Mouse (Mus musculus): ENCODE measurements around the gene Srrm4. TPM values are rescaled to one million over a fixed set of nuclear protein-coding genes. Genes with fewer than 3 reads are reported as not detected.

Gene Srrm4
- total and polyA plus RNA-seq, 2 experiments from 2014 or later: 0.93 to 1.1 TPM

DNA sequence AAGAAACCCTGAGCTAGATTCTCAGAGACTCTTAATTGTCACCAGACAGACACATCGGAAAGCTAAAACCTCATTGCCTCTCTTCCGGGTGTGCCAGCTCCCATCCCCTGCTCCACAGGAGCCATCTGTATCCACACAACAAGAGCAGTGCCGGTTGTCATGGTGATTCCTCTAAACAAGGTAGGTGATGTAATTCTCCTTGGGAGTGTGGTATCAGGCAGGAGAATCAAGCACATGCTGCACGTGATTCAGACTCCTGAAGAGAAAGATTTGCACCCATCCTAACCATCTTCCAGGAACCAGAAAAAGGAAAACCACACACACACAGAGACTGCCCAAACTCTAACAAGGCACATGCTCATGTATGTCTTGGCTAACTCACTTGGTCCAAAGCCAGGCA, 65.3 kb downstream of the Srrm4 start:
- H3K27ac ChIP-seq (ENCODE audit: low read depth): no peak overlapping the region
- no peaks in the 10 kb centered on the region for H3K27me3 ChIP-seq (ENCODE audit: control insufficient read depth, insufficient read depth, low read length)
- H3K4me1 ChIP-seq (ENCODE audit: control insufficient read depth, insufficient read depth): no peaks in the 10 kb centered on the region
- no peak overlapping the region for H3K9ac ChIP-seq (replicated peaks; ENCODE audit: low read depth, low read length)
- H3K4me3 ChIP-seq (ENCODE audit: low read depth, low read length): no peak overlapping the region
- DNase-seq (ENCODE audit: low spot score) (no peak), ATAC-seq (ENCODE audit: insufficient read depth, low read depth) (no peak)
- H3K9me3 ChIP-seq (replicated peaks; ENCODE audit: control insufficient read depth, low read length): no peaks in the 10 kb centered on the region
- TF ChIP-seq EP300 (IDR thresholded peaks at IDR 0.05; ENCODE audit: low read depth) (no peak), CTCF (IDR thresholded peaks at IDR 0.05; ENCODE audit: low read depth) (no peak)
- 61% methylated on average over 4 of the region's 4 CpGs for WGBS
- no peaks in the 10 kb centered on the region for H3K36me3 ChIP-seq (replicated peaks; ENCODE audit: control insufficient read depth, insufficient read depth, low read length)
- H3K4me2 ChIP-seq (ENCODE audit: low read depth, low read length): no peak overlapping the region

DNA sequence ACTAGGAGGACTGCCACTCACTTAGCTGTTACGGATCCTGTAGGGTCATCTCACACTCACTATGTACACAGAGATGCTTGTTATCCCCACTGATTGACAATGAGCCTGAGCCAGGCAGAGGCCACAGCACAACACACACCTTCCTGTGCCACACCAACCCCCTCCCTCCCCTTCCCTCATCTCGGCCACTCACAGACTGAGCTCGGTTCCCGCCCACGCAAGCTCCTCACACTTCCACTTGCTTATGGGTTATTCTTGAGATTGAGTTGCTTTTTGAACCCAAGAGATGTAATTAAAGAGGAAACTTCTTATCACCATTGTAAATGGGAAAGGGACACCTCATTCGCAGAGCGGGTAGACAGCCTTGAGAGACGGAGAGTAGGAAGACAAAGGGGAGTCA, 66.3 kb downstream of the Srrm4 start:
- Histone ChIP-seq H3K4me1 (ENCODE audit: control insufficient read depth, insufficient read depth) (no peaks in the 10 kb centered on the region), H3K27me3 (ENCODE audit: control insufficient read depth, insufficient read depth, low read length) (no peaks in the 10 kb centered on the region), H3K36me3 (replicated peaks; ENCODE audit: control insufficient read depth, insufficient read depth, low read length) (no peaks in the 10 kb centered on the region), H3K4me3 (ENCODE audit: low read depth, low read length) (no peak overlapping the region), H3K9ac (replicated peaks; ENCODE audit: low read depth, low read length) (no peak overlapping the region), H3K27ac (ENCODE audit: low read depth) (no peak overlapping the region), H3K9me3 (replicated peaks; ENCODE audit: control insufficient read depth, low read length) (no peaks in the 10 kb centered on the region), H3K4me2 (ENCODE audit: low read depth, low read length) (no peak overlapping the region)
- ATAC-seq (ENCODE audit: insufficient read depth, low read depth): no peak
- DNase-seq (ENCODE audit: low spot score): no peak
- 76% methylated on average over 8 of the region's 8 CpGs for WGBS
- no peak for TF ChIP-seq CTCF (IDR thresholded peaks at IDR 0.05; ENCODE audit: low read depth)
- TF ChIP-seq EP300 (IDR thresholded peaks at IDR 0.05; ENCODE audit: low read depth): no peak

DNA sequence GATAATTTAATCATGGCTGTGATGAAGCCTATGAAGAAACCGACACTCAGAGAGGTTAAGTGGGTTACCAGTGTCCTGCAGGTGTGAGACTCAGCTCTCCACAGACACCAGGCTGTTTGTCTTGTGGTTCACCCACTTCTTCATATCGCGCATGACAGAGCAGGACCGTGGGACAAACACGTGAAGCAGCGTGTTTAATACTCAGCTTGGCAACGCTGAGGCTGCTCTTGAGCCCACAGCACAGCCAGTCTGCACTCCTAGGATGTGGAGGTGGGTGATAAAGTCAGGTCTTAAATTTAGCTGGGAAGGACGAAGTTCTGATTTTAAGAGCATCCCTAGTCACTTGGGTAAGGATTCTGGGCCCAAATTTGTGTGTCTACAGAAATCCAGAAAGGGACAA, 68.1 kb downstream of the Srrm4 start:
- TF ChIP-seq EP300 (IDR thresholded peaks at IDR 0.05; ENCODE audit: low read depth): no peak
- TF ChIP-seq CTCF (IDR thresholded peaks at IDR 0.05; ENCODE audit: low read depth): no peak
- ATAC-seq (ENCODE audit: insufficient read depth, low read depth) (no peak), DNase-seq (ENCODE audit: low spot score) (no peak)
- Histone ChIP-seq H3K36me3 (replicated peaks; ENCODE audit: control insufficient read depth, insufficient read depth, low read length) (no peaks in the 10 kb centered on the region), H3K4me3 (ENCODE audit: low read depth, low read length) (no peak overlapping the region), H3K27me3 (ENCODE audit: control insufficient read depth, insufficient read depth, low read length) (no peaks in the 10 kb centered on the region), H3K4me2 (ENCODE audit: low read depth, low read length) (no peak overlapping the region), H3K9ac (replicated peaks; ENCODE audit: low read depth, low read length) (no peak overlapping the region), H3K27ac (ENCODE audit: low read depth) (no peak overlapping the region), H3K4me1 (ENCODE audit: control insufficient read depth, insufficient read depth) (no peaks in the 10 kb centered on the region), H3K9me3 (replicated peaks; ENCODE audit: control insufficient read depth, low read length) (no peaks in the 10 kb centered on the region)
- 71% methylated on average over 8 of the region's 8 CpGs for WGBS

DNA sequence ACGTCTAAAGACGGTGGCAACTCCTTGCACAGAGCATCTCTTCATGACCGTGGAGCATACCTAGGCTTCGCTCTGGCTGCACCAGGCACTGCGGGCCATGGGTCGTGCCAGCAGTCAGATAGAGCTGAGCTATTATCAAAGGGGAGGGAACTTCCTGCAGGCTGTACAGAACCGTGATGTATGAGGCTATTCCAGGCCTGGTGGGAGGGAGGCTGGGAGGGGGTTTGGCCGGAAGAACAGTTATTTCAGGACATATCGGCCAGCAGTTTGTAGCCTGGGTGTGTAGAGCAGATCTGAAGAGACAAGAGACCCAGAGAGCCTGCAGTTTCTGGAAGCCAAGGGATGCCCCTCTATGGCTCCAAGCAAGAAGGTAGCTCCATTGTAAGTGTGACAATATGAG, 68.5 kb downstream of the Srrm4 start:
- Histone ChIP-seq H3K9ac (replicated peaks; ENCODE audit: low read depth, low read length) (no peak overlapping the region), H3K36me3 (replicated peaks; ENCODE audit: control insufficient read depth, insufficient read depth, low read length) (no peaks in the 10 kb centered on the region), H3K4me2 (ENCODE audit: low read depth, low read length) (no peak overlapping the region), H3K4me3 (ENCODE audit: low read depth, low read length) (no peak overlapping the region), H3K4me1 (ENCODE audit: control insufficient read depth, insufficient read depth) (no peaks in the 10 kb centered on the region), H3K27me3 (ENCODE audit: control insufficient read depth, insufficient read depth, low read length) (no peaks in the 10 kb centered on the region), H3K27ac (ENCODE audit: low read depth) (no peak overlapping the region), H3K9me3 (replicated peaks; ENCODE audit: control insufficient read depth, low read length) (no peaks in the 10 kb centered on the region)
- ATAC-seq (ENCODE audit: insufficient read depth, low read depth) (no peak), DNase-seq (ENCODE audit: low spot score) (no peak)
- 30% methylated on average over 9 of the region's 9 CpGs for WGBS
- no peak for TF ChIP-seq EP300 (IDR thresholded peaks at IDR 0.05; ENCODE audit: low read depth)
- TF ChIP-seq CTCF (IDR thresholded peaks at IDR 0.05; ENCODE audit: low read depth): no peak

DNA sequence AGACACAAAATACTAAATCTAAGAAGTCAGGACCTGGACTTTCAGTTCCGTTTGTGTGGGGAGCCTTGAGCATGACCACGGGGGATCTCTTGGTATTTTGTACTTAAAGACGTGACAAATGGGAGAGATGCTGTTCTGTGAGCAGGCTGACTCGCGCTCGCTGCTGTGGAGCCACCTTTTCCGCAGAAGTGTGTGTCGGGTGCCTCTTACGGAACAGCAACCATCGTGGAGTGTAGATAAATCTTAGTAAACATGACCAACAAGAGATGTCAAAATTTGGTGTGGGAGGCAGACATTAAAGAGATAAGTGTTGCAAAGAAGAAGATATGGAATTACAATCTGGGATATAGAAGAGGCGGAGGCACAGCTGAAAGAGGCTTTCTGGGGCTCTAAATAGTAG, 69.3 kb downstream of the Srrm4 start:
- Histone ChIP-seq H3K4me1 (ENCODE audit: control insufficient read depth, insufficient read depth) (no peaks in the 10 kb centered on the region), H3K9ac (replicated peaks; ENCODE audit: low read depth, low read length) (no peak overlapping the region), H3K36me3 (replicated peaks; ENCODE audit: control insufficient read depth, insufficient read depth, low read length) (no peaks in the 10 kb centered on the region), H3K4me3 (ENCODE audit: low read depth, low read length) (no peak overlapping the region), H3K4me2 (ENCODE audit: low read depth, low read length) (no peak overlapping the region), H3K27me3 (ENCODE audit: control insufficient read depth, insufficient read depth, low read length) (no peaks in the 10 kb centered on the region), H3K9me3 (replicated peaks; ENCODE audit: control insufficient read depth, low read length) (no peaks in the 10 kb centered on the region), H3K27ac (ENCODE audit: low read depth) (no peak overlapping the region)
- DNase-seq (ENCODE audit: low spot score): no peak
- no peak for ATAC-seq (ENCODE audit: insufficient read depth, low read depth)
- 64% methylated on average over 11 of the region's 11 CpGs for WGBS
- TF ChIP-seq CTCF (IDR thresholded peaks at IDR 0.05; ENCODE audit: low read depth) (no peak), EP300 (IDR thresholded peaks at IDR 0.05; ENCODE audit: low read depth) (no peak)

DNA sequence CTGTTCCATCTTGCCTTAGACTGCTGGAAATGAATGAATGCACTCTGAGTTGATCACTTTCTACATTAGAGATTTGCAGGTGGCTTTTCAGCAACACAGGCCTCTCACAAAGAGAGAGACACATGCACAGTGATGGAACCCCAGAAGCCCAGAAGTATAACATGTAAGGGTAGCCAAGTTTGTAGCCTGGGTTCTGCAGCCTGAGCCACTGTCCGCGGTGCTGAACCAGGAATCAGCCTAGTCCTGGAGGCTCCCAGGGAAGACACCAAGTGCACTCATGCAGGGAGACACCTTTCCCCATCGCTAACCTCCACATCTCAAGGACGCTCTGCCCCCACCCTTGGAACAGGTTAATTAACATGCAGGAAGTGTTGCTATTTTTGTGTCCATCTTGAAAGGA, 73.6 kb downstream of the Srrm4 start:
- H3K4me1 ChIP-seq (ENCODE audit: control insufficient read depth, insufficient read depth): no peaks in the 10 kb centered on the region
- no peak overlapping the region for H3K9ac ChIP-seq (replicated peaks; ENCODE audit: low read depth, low read length)
- H3K27me3 ChIP-seq (ENCODE audit: control insufficient read depth, insufficient read depth, low read length): no peaks in the 10 kb centered on the region
- no peak overlapping the region for H3K4me3 ChIP-seq (ENCODE audit: low read depth, low read length)
- DNase-seq (ENCODE audit: low spot score): no peak
- TF ChIP-seq CTCF (IDR thresholded peaks at IDR 0.05; ENCODE audit: low read depth) (no peak), EP300 (IDR thresholded peaks at IDR 0.05; ENCODE audit: low read depth) (no peak)
- no peaks in the 10 kb centered on the region for H3K9me3 ChIP-seq (replicated peaks; ENCODE audit: control insufficient read depth, low read length)
- H3K4me2 ChIP-seq (ENCODE audit: low read depth, low read length): no peak overlapping the region
- H3K27ac ChIP-seq (ENCODE audit: low read depth): no peak overlapping the region
- 13% methylated on average over 4 of the region's 4 CpGs for WGBS
- no peaks in the 10 kb centered on the region for H3K36me3 ChIP-seq (replicated peaks; ENCODE audit: control insufficient read depth, insufficient read depth, low read length)
- no peak for ATAC-seq (ENCODE audit: insufficient read depth, low read depth)

Data from heart, postnatal 0 days (tissue).